Mouse (Mus musculus): ENCODE measurements around the gene Dnajc6.

GRCm38 (mm10) chr4:101656956-101657570 lies 160.6 kb downstream of the Dnajc6 start:
- TF ChIP-seq CTCF (IDR thresholded peaks at IDR 0.05; ENCODE audit: extremely low read depth, insufficient read length, insufficient replicate concordance, low read depth, low read length) (peak; percentile 30; the same call in 1 of the 2 replicates), POLR2A (IDR thresholded peaks at IDR 0.05; ENCODE audit: low read depth, low read length) (no peak)
